Mouse (Mus musculus) heart, postnatal 25 days (tissue): Measurements from ENCODE around the gene Pacsin3. TPM values are rescaled to one million over a fixed set of nuclear protein-coding genes. Genes with fewer than 3 reads are reported as not detected.

Experiments
- DNase-seq: peaks from one replicate; pipeline ENCODE4 v3.0.0; 2022; ENCODE audit warnings: low spot score
- intact Hi-C: fragments of 180-260 bp; cut with DNase I; formaldehyde crosslinking; loops from one replicate; pipeline ENCODE4 v1.15.1; 2025
- total RNA-seq, 2 experiments: library from RNA; stranded (reverse); gene quantifications; 2 replicates each; pipeline ENCODE4 v1.2.3; 2021

Gene Pacsin3
- total RNA-seq, 2 experiments from 2014 or later, result 133 to 138 TPM

DNA sequence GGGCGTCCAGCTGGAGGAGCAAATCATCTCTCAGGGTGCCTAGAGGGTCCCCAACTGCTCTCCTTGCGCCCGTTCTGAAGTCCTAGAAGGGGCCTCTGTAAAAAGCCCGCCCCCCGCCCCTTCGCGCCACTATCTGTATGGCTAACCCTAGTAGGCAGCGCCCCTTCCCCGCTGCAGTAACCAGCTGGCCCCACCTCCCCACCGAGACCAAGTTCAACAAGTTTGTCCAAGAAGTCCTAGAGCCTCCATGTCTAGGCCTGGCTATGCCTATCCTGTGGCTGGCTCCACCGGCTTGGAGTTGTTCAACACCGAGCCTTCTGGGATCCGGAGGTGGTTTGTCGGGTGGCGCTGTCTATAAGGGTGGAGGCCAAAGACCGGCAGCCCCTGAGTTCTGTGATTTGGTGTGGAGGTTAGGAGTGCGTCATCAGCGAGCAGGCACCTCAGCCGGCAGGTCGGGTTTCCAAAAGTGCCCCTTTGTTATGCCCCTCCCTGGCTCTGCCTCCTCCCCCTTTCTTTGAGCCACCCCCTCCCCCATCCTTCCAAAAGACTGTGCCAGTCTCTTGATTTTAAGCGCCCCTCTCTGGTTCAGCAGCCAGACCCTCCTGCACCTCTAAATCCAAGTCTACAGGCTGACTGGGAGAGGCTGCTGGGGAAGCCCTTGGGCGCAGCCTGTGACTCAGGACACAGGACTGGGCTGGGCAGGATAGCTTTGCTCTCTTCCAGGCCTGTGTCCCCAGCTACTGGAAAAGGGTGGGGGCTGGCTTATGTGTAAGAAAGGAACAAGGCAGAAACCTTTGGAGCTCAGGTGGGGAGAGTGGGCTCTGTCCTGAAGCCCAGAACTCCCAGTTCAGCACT, 1.6 kb downstream of the Pacsin3 start:
- intact Hi-C loops, result no loop called here
- no peak for DNase-seq

GRCm38 (mm10) chr2:91258054-91258453, 2.3 kb downstream of the Pacsin3 start:
- intact Hi-C loops, result loop anchor here (2.0 kb wide), 1 partner anchor 17 kb away; no protein-coding TSS in a partner anchor
- no peak for DNase-seq

GRCm38 (mm10) chr2:91258830-91259229, 3.1 kb downstream of the Pacsin3 start:
- intact Hi-C loops, result loop anchor here (2.0 kb wide), 1 partner anchor 18 kb away; no protein-coding TSS in a partner anchor
- no peak for DNase-seq

GRCm38 (mm10) chr2:91259493-91259892, 3.7 kb downstream of the Pacsin3 start:
- intact Hi-C loops, result loop anchor here (2.0 kb wide), 1 partner anchor 19 kb away; no protein-coding TSS in a partner anchor
- no peak for DNase-seq

GRCm38 (mm10) chr2:91263692-91264660, 8.2 kb downstream of the Pacsin3 start:
- DNase-seq, result no peak
- intact Hi-C loops, result loop anchor here (2.0 kb wide), 1 partner anchor 27 kb away; the partner anchor contains the start of gene Ddb2

DNA sequence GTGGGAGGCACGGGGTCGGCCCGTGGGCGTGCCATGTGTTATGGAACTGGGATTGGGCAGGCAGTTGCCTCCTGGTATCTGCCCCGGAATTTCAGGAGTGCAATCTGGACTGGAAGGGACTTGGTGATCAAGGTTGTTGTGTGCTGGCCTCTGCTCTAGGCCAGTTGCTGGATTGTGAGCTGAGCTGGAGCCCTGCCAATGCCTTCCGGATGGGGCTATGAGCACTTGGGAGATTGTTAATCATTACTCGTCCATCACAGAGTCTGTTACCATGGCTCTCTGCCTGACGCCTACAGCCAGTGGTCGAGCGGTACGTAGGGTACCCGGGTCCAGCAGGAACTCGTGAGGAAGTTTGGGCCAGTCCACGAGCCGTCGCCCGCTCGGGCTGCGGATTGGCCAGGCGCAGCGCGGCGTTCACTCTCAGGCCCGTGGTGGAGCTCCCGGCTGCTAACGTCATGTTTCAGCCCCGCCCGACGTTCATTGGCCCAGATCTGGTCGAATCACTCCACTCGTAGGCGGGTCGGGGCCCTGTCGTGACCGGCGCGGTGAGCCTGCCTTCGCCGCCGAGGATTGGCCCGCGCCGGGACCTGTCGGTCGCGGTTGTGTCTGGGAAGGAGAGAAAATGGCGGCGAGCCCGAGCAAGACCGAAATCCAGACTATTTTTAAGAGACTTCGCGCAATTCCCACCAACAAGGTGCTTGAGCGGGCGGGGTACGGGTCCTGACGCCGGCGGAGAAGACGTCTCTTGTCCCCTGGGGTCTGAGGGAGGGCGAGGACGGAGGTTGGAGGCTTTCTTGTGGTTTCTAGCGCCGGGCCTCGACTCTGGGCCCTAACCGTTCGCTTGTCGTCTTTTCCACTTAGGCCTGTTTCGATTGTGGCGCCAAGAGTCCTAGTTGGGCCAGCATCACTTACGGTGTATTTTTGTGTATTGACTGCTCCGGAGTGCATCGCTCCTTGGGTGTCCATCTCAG, 9.2 kb downstream of the Pacsin3 start, which contains the start of gene Arfgap2:
TSS of gene Arfgap2 (plus strand) at position 264 of the 971 bp plus-strand sequence.
- intact Hi-C loops, result loop anchor here (2.0 to 5.0 kb wide), 2 partner anchors 28 to 148 kb away; partner anchors contain the start of genes Ddb2 and Mybpc3
- peak; percentile 98 for DNase-seq

GRCm38 (mm10) chr2:91268042-91268441, 12.3 kb downstream of the Pacsin3 start:
- intact Hi-C loops, result loop anchor here (5.0 kb wide), 1 partner anchor 151 kb away; the partner anchor contains the start of gene Mybpc3
- no peak for DNase-seq

DNA sequence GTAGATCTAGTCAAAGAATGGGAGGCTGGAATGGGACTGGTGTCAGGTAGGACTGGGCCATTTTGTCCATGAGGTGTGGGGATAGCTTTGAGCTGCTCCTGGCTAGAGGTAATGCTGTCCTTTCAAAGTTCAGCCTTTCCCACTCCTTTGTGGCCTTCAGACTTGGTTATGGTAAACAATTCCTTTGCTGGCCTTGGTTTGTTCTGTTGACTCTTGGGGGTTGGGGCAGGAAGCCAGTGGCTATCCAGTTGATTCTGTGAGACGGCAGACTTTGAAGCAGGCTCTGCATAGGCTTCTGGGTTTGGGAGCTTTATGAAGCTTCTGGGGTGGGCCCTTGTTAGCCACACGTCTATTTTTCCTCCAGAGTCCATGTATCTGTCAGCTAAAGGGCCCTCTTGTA, 13.0 kb downstream of the Pacsin3 start:
- intact Hi-C loops, result loop anchor here (5.0 kb wide), 1 partner anchor 151 kb away; the partner anchor contains the start of gene Mybpc3
- DNase-seq, result no peak

- no peak for DNase-seq
- intact Hi-C loops, result loop anchor here (5.0 kb wide), 1 partner anchor 152 kb away; the partner anchor contains the start of gene Mybpc3
Observed at GRCm38 (mm10) chr2:91269687-91270133, 14.0 kb downstream of the Pacsin3 start.

GRCm38 (mm10) chr2:91278749-91279371, 23.1 kb downstream of the Pacsin3 start:
- no peak for DNase-seq
- intact Hi-C loops, result no loop called here

DNA sequence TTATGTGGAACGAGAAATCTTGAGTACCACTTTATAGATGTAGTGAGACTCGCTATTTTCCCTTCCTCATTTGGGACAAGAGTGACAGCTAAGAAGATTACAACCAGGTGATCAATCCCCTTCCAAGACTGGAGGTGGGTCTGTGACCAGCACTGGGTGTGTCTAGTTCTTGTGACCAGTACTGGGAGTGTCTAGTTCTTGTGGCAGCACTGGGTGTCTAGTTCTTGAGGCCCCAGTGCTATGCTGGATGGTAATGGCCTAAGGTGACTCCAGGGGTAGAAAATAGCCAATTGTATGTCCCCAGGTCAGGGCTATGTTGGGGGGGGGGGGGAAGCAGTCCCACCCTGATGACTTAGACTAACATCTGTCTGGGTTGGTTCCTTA, 23.6 kb downstream of the Pacsin3 start:
- intact Hi-C loops, result no loop called here
- no peak for DNase-seq

DNA sequence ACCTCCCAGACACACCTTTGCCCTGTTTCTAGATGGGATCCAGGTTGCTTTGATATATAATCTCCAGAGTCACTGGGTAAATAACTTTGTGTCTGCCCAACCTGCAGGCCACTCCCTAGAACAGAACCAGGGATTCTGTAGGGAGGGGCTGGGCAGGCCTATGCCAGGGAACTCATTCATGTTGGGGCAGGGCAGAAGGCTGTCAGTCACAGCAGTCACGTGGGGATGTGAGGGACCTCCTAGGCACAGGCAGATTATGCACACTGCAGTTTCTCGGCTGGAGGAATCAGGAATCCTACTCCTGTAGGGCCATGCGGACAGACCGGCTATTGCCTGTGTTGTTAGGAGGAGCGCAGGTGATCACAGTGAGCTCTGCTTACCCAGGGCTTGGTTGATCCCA, 25.6 kb downstream of the Pacsin3 start:
- DNase-seq, result no peak
- intact Hi-C loops, result no loop called here

GRCm38 (mm10) chr2:91283972-91284371, 28.2 kb downstream of the Pacsin3 start:
- DNase-seq, result no peak
- intact Hi-C loops, result no loop called here

DNA sequence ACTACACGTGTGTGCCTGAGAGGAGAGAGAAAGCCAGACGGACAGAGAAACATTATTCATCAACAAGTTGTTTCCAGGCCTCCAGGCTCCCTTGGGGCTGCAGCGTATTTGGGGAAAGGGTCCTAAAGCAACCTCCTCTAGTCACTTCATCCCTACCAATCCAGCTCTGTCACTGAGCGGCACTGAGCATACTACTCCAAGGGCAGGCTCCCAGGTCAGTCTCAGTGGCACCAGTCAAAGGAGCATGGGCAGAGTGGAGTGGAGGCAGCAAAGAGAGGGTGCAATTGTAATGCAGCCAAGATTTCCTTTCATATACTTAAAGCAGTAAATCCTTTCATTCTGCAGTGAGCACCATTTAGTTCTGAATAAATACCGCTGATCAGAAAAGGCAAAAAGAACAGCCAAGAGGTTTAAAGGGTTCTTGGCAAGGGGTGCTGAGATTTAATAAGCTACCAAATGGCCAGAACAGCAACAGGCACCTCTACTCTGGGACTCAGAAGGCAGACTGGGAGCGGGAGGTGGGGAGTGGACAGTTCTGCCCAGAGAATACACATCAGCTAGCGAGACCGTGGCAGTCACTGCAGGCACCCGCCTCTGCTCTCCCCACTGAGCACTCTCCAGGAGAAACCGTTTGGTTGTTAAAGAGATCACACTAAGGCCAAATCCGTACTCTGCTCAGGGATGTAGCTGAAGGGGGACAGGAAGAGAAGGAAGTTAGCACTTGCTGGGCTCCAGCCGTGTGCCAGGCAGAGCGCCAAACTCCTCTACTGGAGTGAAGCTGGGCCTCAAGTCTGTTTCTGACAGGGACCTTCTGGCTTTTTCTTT, 28.8 kb downstream of the Pacsin3 start:
- DNase-seq, result no peak
- intact Hi-C loops, result no loop called here

GRCm38 (mm10) chr2:91285885-91286505, 30.2 kb downstream of the Pacsin3 start:
- intact Hi-C loops, result loop anchor here (1.0 kb wide), 1 partner anchor 194 kb away; no protein-coding TSS in a partner anchor
- DNase-seq, result no peak

DNA sequence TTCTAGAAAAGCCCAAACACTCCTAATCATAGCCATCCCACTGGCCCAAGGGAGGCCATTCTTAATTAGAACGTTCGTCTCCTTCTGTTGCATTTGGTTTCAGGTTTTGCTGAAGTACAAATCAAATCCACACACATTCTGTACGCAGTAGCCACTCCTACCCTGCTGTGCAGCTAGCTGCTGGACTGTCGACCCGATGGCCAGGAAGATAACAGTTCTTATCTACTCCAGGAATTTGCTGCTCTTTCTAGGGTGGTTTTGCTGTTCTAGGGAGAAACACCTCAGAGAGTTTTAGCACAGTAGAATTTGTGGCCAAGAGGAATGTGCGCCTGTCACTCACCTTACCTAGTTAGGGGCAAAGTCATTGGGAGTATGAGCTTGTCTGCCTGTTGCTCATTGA, 31.8 kb downstream of the Pacsin3 start:
- no peak for DNase-seq
- intact Hi-C loops, result no loop called here
